Mouse (Mus musculus) heart, adult 2 months (tissue): Measurements from ENCODE around the gene Pdhb.

Experiments
- CTCF ChIP-seq: fragments of 200-600 bp; IDR thresholded peaks from 2 replicates; pipeline ENCODE4 v1.8.1; 2022; ENCODE audit warnings: antibody characterized with exemption, mild to moderate bottlenecking, moderate library complexity
- EP300 ChIP-seq: fragments of 200-500 bp; IDR thresholded peaks from 2 replicates; pipeline ENCODE4 v1.6.1; 2011; ENCODE audit warnings: low read depth, low read length, control low read depth; ENCODE audit not compliant: insufficient read depth
- POLR2A ChIP-seq: fragments of 200-500 bp; IDR thresholded peaks from 2 replicates; pipeline ENCODE4 v1.6.1; 2011; ENCODE audit warnings: mild to moderate bottlenecking, low read depth, low read length, control low read depth; ENCODE audit not compliant: insufficient read depth

- TF ChIP-seq CTCF (no peak), POLR2A (no peak), EP300 (no peak)
Measured at GRCm38 (mm10) chr14:8212996-8213395, 40.2 kb upstream of the Pdhb start.
